In genomic region chr9:62438755-62439101, GRCm38 (mm10) we compare ENCODE assay signal across 8 mouse cellular contexts.
DNase-seq lines count a peak whose midpoint lies in the region; ATAC-seq and TF ChIP-seq lines count a peak whose summit lies in the region.

No protein-coding gene starts in this region.

- peak; percentile 21 for DNase-seq in gastrocnemius, adult 2 months
- DNase-seq in gastrocnemius, adult 8-10 months (ENCODE audit: low spot score in 2 of 2) = no peak
- peak; percentile 46 for DNase-seq in forelimb bud, embryonic 11.5 days (ENCODE audit: low read depth, low spot score)
- DNase-seq in left cerebral cortex, postnatal 4 days = peak; percentile 43
- DNase-seq in neural tube, embryonic 11.5 days (ENCODE audit: low spot score) = peak; percentile 58
- DNase-seq in spleen, adult 12 weeks (ENCODE audit: low spot score) = no peak

- H3K27ac ChIP-seq in gastrocnemius, adult 2 months = peak overlapping the region; percentile 56; the same call in 1 of the 2 replicates
- H3K27ac ChIP-seq in intestine, embryonic 16.5 days (ENCODE audit: low read length) = peak overlapping the region; percentile 60; the same call in 1 of the 2 replicates
- peak overlapping the region; percentile 69 for H3K27ac ChIP-seq in neural tube, embryonic 11.5 days (ENCODE audit: low read depth, low read length)

- peaks cover 17% of the 10 kb centered on the region for H3K4me1 ChIP-seq in intestine, embryonic 16.5 days (ENCODE audit: control insufficient read depth, insufficient read depth, low read length)
- 0 out of 2 replicates have a peak, but pooled peaks cover 4% of the 10 kb centered on the region for H3K4me1 ChIP-seq in neural tube, embryonic 11.5 days (ENCODE audit: control insufficient read depth, insufficient read depth, low read length)

- H3K9me3 ChIP-seq in intestine, embryonic 16.5 days (ENCODE audit: control insufficient read depth, low read length) = no peaks in the 10 kb centered on the region
- H3K9me3 ChIP-seq in neural tube, embryonic 11.5 days (ENCODE audit: control insufficient read depth, low read length) = no peaks in the 10 kb centered on the region

- H3K4me2 ChIP-seq in intestine, embryonic 16.5 days (ENCODE audit: low read depth, low read length) = no peak overlapping the region
- no peak overlapping the region for H3K4me2 ChIP-seq in neural tube, embryonic 11.5 days (ENCODE audit: low read depth)

- no peak overlapping the region for H3K4me3 ChIP-seq in gastrocnemius, adult 2 months
- H3K4me3 ChIP-seq in intestine, embryonic 16.5 days (ENCODE audit: low read length) = no peak overlapping the region
- no peak overlapping the region for H3K4me3 ChIP-seq in neural tube, embryonic 11.5 days (ENCODE audit: low read depth, low read length)

- ATAC-seq in intestine, embryonic 16.5 days = peak; percentile 87
- peak; percentile 58 for ATAC-seq in neural tube, embryonic 11.5 days (ENCODE audit: insufficient read depth, low FRiP score, low TSS enrichment)
- no peak for ATAC-seq in activated CD4-positive, CD25-positive, alpha-beta regulatory T cell, adult 4 months

- H3K9ac ChIP-seq in intestine, embryonic 16.5 days (ENCODE audit: low read depth, low read length) = 0 out of 2 replicates have a peak overlapping the region, but pooled peaks have one; percentile 29
- no peak overlapping the region for H3K9ac ChIP-seq in neural tube, embryonic 11.5 days (ENCODE audit: low read length)

- intact Hi-C loops in gastrocnemius, adult 2 months (cut with DNase I) = no loop called here
- intact Hi-C loops in left cerebral cortex, postnatal 4 days (cut with DNase I) = no loop called here

- TF ChIP-seq CTCF in gastrocnemius, adult 2 months (IDR thresholded peaks at IDR 0.05) = no peak

- WGBS in intestine, embryonic 16.5 days = 28% methylated on average over 3 of the region's 3 CpGs
- 17% methylated on average over 3 of the region's 3 CpGs for WGBS in neural tube, embryonic 11.5 days

- no peaks in the 10 kb centered on the region for H3K36me3 ChIP-seq in intestine, embryonic 16.5 days (ENCODE audit: control insufficient read depth, insufficient read depth, low read length)
- no peaks in the 10 kb centered on the region for H3K36me3 ChIP-seq in neural tube, embryonic 11.5 days (ENCODE audit: control insufficient read depth, insufficient read depth, low read length)

- no peaks in the 10 kb centered on the region for H3K27me3 ChIP-seq in intestine, embryonic 16.5 days (replicated peaks; ENCODE audit: control insufficient read depth, insufficient read depth, low read length)
- no peaks in the 10 kb centered on the region for H3K27me3 ChIP-seq in neural tube, embryonic 11.5 days (ENCODE audit: control insufficient read depth, insufficient read depth, low read length)

Comparison
In these comparisons a context has a peak if more than half of its experiments do, and no peak if none do; other contexts are left out.
1. DNase-seq: peak in gastrocnemius, adult 2 months (single experiment), forelimb bud, embryonic 11.5 days (single experiment), left cerebral cortex, postnatal 4 days (single experiment) and neural tube, embryonic 11.5 days (single experiment); none in gastrocnemius, adult 8-10 months (0 of 2) and spleen, adult 12 weeks (single experiment).
2. Peak in every context shown above with its lines, with median percentiles within 50 percentile points of each other: H3K27ac ChIP-seq.